Mouse (Mus musculus): Measurements from ENCODE around the gene Nab1.

GRCm38 (mm10) chr1:52501688-52502133 is 1.2 kb upstream of the Nab1 start:
- TF ChIP-seq POLR2A (IDR thresholded peaks at IDR 0.05; ENCODE audit: low read depth, low read length) (no peak), CTCF (IDR thresholded peaks at IDR 0.05; ENCODE audit: extremely low read depth, insufficient read length, insufficient replicate concordance, low read depth, low read length) (no peak)
